Mouse (Mus musculus): ENCODE measurements around the gene Bco1.

Gene Bco1

GRCm38 (mm10) chr8:117089802-117090201 is 5.9 kb upstream of the Bco1 start:
- no peak for DNase-seq (ENCODE audit: inconsistent age in 2 of 2, low spot score in 1 of 2)

- DNase-seq (ENCODE audit: inconsistent age in 2 of 2, low spot score in 1 of 2): peak; percentile 77 to 89
Observed at GRCm38 (mm10) chr8:117094053-117094452, 1.6 kb upstream of the Bco1 start.

DNA sequence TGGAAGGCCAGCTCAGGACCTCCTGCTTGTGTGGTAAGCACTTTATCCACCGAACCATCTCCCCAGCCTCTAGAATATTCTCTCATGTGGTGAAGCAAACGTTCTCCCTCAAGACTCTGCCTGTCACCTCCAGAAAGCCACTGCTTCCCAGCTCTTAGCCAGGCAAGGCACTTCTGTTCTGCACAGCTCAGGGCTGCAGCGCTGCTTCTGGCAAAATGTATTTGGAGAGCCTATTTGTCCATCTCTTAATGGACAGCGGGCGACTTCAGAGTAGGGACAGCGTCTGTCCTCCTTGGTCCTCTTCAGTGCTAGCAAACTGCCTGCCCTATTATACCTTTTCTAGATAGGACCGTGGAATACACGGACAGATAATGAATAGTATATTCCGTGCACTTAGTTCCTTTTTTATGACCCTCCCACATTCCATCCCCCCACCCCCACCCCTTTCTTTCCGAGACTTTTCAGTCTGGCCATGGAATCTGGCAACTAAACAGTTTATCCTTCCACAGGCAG is 1.5 kb downstream of the Bco1 start:
- no peak for DNase-seq (ENCODE audit: inconsistent age in 2 of 2, low spot score in 1 of 2)

- peak; percentile 32 to 69 for DNase-seq (ENCODE audit: inconsistent age in 2 of 2, low spot score in 1 of 2)
Observed at GRCm38 (mm10) chr8:117097564-117098191, 2.0 kb downstream of the Bco1 start.

DNA sequence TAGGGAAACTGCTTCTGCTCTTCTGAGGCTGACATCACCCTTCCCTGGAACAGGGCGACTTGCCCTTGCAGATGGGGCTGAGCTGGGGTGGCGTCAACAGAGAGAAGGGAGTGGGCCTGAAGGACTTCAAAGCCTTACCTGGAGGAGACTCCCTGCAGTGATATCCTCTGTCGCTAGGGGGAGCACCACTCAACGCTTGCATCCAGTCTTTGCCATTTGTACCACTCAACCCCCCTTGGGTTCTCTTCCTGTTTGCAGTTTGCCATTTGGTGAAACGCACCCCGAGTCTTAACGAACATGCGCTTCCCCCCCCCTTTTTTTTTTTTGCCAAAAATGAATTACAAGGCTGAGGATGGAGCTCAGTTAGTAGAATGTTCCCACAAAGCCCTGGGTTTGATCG is 11.9 kb downstream of the Bco1 start:
- DNase-seq (ENCODE audit: inconsistent age in 2 of 2, low spot score in 1 of 2): peak; percentile 47 to 87

DNA sequence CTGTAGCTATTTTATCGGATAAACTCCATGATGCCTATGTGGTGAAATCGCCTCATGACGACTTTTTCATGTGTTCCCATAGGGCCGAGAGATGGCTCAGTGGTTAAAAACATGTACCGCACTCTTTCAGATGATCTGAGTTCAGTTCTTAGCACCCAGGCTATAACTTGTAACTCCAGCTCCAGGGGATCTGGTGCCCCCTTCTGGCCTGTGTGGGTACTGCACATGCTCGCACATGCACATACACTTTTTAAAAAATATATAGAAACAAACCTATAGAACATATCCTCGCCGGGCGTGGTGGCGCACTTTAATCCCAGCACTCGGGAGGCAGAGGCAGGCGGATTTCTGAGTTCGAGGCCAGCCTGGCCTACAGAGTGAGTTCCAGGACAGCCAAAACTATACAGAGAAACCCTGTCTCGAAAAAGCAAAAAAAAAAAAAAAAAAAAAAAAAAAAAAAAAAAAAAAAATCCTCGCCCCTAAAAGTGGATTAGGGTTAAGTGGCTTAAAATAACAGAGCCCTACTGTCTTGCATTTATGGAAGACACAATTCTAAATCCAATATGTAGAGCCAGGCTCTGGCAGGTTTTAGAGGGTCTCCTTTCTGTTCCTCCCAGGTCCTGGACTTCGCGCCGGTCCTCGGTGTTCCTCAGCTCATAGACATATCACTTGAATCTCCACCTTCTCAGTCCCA is 13.5 kb downstream of the Bco1 start:
- DNase-seq (ENCODE audit: inconsistent age in 2 of 2, low spot score in 1 of 2): peak in 1 of 2 experiments; percentile 41

DNA sequence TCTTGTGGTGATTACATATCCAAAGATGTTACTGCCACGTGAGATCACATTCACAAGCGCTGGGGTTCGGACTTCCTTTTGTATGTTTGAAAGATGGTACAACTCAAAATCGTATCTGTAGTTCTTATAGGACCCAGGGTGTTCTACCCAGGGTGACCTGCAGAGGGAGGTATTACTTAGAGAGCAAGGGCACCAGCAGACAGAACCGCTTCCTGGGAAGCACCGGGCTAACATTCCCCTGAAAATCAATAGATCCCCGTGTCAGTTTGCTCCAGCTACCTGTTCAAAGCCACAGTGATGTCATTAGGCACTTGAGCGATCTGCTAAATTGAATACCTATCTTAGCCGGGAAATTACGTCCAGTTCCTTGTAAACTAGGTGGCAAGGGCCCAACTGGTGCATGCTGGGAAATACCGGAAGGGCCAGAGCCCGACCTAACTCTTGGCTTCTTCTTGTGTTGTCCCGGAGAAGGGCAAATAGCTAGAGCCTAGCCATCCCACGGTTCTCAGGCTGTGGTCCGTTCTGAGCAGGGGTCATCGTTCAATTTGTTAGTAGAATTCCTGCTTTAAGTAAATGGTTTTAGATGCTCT is 14.2 kb downstream of the Bco1 start:
- DNase-seq (ENCODE audit: inconsistent age in 2 of 2, low spot score in 1 of 2): peak; percentile 73 to 92

GRCm38 (mm10) chr8:117111641-117112040 is 16.0 kb downstream of the Bco1 start:
- DNase-seq (ENCODE audit: inconsistent age in 2 of 2, low spot score in 1 of 2): no peak

DNA sequence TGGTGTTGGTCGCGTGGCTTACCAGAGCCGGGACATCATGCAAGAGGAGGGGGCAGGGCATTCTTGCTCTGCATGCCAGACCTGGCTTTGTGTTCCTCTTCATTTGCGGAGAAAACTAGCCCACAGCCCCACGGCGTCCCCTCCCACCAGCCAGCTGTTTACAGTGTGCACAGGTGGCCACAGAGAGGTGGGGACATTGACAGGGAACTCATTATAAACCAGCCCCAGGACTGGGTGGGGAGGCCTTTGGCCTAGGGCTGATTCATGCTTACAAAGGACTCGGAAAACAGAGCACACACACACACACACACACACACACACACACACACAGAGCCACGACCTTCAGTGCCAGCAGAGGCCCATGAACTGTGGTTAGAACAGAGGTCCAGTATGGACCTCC is 16.6 kb downstream of the Bco1 start:
- peak in 1 of 2 experiments; percentile 30 for DNase-seq (ENCODE audit: inconsistent age in 2 of 2, low spot score in 1 of 2)

DNA sequence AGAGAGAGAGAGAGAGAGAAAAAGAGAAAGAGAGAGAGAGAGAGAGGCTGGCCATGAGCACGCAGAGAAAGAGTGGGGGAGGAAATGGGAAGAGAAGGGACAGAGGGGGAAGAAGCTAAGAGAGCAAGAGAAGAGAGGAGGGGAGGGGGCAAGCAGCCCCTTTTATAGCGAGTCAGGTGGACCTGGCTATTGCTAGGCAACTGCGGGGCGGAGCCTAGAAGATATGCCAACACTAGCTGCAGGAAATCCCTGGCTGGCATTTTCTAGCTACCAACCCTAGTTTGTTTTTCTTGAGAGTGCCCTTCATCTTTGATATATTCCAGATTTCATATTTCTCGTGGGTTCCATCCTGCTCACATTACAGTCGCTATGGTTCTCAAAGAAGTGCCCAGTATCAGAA is 19.4 kb downstream of the Bco1 start:
- no peak for DNase-seq (ENCODE audit: inconsistent age in 2 of 2, low spot score in 1 of 2)

DNA sequence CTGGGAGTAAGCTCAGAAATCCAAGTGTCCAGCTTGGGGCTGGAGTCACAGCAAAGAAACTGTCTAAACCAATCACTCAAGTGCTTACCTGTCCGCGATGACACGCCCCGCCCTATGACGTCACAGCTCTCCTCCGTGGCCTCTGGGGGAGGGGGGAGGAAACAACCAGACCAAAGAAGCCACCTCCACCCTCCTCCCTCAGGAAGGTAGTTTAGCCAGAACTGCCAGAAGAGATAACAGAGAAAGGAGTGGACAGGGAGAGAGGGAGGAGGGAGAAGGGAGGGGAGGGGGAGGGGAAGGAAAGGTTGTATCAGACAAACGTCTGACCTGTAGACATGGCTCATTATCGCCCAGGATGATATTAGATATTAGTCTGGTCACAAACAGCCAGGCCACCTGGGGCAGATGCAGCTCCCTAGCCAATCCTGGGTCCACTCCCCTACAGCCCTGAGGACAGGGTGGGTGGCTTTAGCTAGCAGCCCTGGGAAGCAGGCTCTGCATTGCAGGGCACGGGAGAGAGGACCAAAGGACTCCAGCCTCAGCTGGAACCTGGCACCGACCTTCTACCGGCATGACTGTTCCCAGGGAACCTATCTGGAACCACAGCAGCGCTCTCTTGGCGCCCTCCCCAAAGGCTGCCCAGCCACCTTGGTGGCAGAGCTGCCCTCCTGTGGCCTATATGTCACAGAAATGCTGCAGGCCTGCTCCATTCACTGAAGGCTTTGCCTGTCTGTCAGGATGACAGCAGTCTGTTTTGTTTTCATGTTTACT is 20.2 kb downstream of the Bco1 start:
- peak in 1 of 2 experiments; percentile 38 for DNase-seq (ENCODE audit: inconsistent age in 2 of 2, low spot score in 1 of 2)

DNA sequence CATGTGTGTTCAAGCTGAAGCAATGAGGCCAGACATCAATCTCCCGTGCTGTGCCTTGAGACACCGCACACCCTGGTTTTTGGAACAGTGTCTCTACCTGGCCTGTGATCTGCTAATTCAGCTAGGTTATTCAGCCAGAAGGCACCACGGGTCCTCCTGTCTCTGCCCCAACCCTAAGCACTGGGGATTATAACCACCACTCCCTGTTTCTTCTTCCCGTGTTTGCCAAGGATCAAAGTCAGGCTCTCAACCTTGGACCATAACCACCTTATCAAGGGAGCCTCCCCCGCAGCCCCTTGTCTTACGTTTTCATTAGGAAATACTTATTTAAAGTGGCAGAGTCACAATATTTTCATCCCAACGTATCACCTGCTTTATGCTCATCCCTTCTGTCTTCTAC is 20.9 kb downstream of the Bco1 start:
- DNase-seq (ENCODE audit: inconsistent age in 2 of 2, low spot score in 1 of 2): no peak

GRCm38 (mm10) chr8:117118409-117118808 is 22.8 kb downstream of the Bco1 start:
- no peak for DNase-seq (ENCODE audit: inconsistent age in 2 of 2, low spot score in 1 of 2)

- DNase-seq (ENCODE audit: inconsistent age in 2 of 2, low spot score in 1 of 2): no peak
Observed at GRCm38 (mm10) chr8:117121277-117121676, 25.6 kb downstream of the Bco1 start.

DNA sequence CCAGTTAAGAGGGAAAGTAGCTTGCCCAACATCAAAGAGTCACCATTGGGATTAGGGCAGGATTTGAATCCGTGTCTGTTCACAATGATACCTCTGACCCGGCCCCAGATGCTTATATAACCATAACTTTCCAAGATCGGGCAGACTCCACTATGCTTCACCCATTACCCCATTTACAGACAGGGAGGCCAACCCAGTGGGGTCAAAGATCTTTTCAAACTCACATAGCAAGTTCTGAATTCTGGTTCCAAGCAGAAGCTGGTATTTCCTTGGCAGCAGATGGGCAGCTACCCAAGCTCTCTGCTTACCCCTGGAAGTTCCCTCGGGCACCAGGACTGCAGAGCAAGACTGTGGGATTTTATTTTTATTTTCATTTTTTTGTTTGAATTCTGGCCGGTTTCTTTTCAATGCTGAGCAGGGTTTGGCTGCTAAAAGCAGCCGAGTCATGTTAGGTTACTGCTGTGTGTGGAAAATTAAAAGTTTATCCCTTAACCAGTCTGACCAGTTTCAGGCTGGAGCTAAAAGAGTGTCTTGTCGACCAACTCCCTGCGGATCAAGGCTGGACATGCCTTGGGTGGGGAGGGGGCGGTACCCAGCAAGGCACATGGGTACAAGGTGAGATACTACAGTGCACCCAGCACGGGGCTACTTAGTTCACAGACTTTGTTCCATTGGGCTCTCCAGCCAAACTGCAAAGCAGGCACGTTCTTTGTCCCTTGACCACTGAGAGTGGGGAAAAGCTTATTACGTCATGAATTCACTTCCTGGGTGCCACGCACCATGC is 28.4 kb downstream of the Bco1 start:
- DNase-seq (ENCODE audit: inconsistent age in 2 of 2, low spot score in 1 of 2): no peak

GRCm38 (mm10) chr8:117125854-117126253 is 30.2 kb downstream of the Bco1 start:
- DNase-seq (ENCODE audit: inconsistent age in 2 of 2, low spot score in 1 of 2): no peak

GRCm38 (mm10) chr8:117126411-117126810 is 30.8 kb downstream of the Bco1 start:
- no peak for DNase-seq (ENCODE audit: inconsistent age in 2 of 2, low spot score in 1 of 2)

- DNase-seq (ENCODE audit: inconsistent age in 2 of 2, low spot score in 1 of 2): no peak
Observed at GRCm38 (mm10) chr8:117127063-117127462, 31.4 kb downstream of the Bco1 start.

DNA sequence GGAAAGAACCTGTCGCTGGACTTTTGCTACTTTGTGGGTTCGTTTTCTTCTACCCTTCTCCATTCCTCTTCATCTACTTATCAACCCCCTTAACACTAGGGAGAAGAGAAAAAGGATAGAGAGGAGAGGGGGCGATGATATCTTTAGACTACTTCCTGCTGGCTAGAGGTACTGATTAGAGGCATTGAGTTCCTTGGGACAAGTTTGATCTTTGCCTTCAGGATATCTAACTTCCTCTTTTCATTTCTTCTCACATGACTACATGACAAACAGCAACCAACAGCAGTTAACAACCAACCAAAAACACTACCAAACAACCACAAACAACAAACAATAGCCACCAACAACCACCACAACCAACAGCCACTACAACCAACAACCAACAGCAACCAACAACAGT is 38.0 kb downstream of the Bco1 start:
- DNase-seq (ENCODE audit: inconsistent age in 2 of 2, low spot score in 1 of 2): no peak

DNA sequence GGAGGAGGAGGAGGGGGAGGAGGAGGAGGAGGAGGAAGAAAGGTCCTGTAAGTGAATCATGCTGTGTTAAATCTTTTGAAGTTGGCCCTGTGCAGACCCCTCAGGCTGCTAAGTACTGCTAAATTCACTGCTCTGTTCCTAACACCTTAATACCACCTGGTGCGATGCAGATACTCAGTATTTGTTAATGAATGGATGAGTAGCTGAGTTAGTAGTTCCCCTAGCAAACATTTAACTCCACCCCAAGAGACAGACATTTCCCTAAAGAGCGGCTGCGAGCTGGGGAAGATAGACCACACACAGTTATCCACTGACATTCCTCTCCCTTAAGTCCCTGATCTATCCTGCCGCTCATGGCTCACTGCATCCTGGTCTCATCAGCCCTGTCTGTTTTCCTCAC is 40.7 kb downstream of the Bco1 start:
- no peak for DNase-seq (ENCODE audit: inconsistent age in 2 of 2, low spot score in 1 of 2)

DNA sequence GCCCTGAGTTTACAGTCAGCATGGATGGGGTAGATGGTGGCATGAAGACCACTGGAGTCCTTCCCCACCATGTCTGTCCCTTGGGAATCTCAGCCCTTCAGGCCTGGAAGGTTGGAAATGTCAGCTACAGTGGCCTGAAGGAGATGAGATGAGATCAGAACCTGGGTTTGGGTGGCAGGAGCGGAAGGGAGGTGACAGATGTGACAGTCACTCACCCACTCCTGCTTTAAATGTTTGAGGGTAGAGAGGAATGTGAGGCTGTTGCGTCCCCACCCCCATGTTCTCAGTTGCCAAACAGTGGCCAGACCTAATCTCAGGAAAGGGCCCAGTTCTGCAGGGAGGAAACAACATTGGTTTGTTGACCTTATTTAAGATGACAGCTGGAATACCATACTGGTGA is 41.1 kb downstream of the Bco1 start:
- DNase-seq (ENCODE audit: inconsistent age in 2 of 2, low spot score in 1 of 2): no peak
